Mouse (Mus musculus): Measurements from ENCODE around the gene Shisa9. TPM values are rescaled to one million over a fixed set of nuclear protein-coding genes. Genes with fewer than 3 reads are reported as not detected.

Gene Shisa9
- polyA plus RNA-seq, 1 experiment: 36.4 TPM

GRCm38 (mm10) chr16:12226937-12227336 lies 243.0 kb downstream of the Shisa9 start:
- Histone ChIP-seq H3K27ac (ENCODE audit: insufficient read depth, low read length) (no peak overlapping the region), H3K4me1 (ENCODE audit: control insufficient read depth, insufficient read depth, low read length) (no peaks in the 10 kb centered on the region), H3K4me3 (ENCODE audit: insufficient read depth, low read length) (no peak overlapping the region)
- TF ChIP-seq POLR2A (IDR thresholded peaks at IDR 0.05; ENCODE audit: extremely low read depth, insufficient read depth, low read length): no peak
- no peak for TF ChIP-seq CTCF (IDR thresholded peaks at IDR 0.05; ENCODE audit: extremely low read depth, insufficient read depth, low read length)

DNA sequence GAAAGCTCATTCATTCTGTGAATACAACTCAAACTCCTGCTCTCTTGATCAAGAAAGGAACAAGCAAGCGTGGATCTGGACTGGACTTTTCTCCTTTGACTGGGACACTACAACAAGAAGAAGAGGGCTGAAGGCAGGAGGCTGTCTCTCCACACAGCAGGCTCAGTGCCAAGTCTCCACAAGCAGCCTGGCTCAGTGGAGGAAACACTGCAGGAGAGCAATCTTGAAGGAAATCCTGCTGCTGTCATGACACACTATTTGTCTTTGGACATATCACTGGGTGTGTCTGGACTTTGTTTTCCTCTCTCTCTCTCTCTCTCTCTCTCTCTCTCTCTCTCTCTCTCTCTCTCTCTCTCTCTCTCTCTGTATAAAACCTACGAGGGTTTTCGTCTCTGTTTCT lies 249.4 kb downstream of the Shisa9 start:
- Histone ChIP-seq H3K27ac (ENCODE audit: insufficient read depth, low read length) (no peak overlapping the region), H3K4me3 (ENCODE audit: insufficient read depth, low read length) (no peak overlapping the region), H3K4me1 (ENCODE audit: control insufficient read depth, insufficient read depth, low read length) (no peaks in the 10 kb centered on the region)
- TF ChIP-seq POLR2A (IDR thresholded peaks at IDR 0.05; ENCODE audit: extremely low read depth, insufficient read depth, low read length): no peak

DNA sequence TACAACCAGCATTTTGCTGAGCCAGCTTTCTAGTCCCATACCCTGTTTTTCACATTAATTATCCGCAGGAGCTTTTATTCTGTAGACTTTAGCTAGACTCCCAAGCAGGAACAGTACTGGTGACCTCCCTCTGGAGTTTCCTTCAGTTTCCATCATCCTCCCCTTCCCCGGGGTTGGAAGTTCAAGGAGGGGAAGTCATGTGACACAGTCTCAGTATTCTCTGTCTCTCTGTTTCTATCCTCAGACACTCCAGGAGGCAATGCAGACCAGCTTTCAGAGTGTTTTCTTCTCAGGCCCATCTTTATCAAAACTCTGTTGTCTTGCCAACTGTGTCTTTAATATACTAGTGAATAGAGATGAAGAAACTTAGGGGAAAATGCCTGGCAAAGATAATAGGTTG lies 250.4 kb downstream of the Shisa9 start:
- Histone ChIP-seq H3K4me3 (ENCODE audit: insufficient read depth, low read length) (no peak overlapping the region), H3K4me1 (ENCODE audit: control insufficient read depth, insufficient read depth, low read length) (no peaks in the 10 kb centered on the region), H3K27ac (ENCODE audit: insufficient read depth, low read length) (no peak overlapping the region)
- TF ChIP-seq POLR2A (IDR thresholded peaks at IDR 0.05; ENCODE audit: extremely low read depth, insufficient read depth, low read length) (no peak), CTCF (IDR thresholded peaks at IDR 0.05; ENCODE audit: extremely low read depth, insufficient read depth, low read length) (no peak)

- H3K4me3 ChIP-seq (ENCODE audit: insufficient read depth, low read length): no peak overlapping the region
- TF ChIP-seq POLR2A (IDR thresholded peaks at IDR 0.05; ENCODE audit: extremely low read depth, insufficient read depth, low read length) (no peak), CTCF (IDR thresholded peaks at IDR 0.05; ENCODE audit: extremely low read depth, insufficient read depth, low read length) (no peak)
- H3K4me1 ChIP-seq (ENCODE audit: control insufficient read depth, insufficient read depth, low read length): no peaks in the 10 kb centered on the region
- no peak overlapping the region for H3K27ac ChIP-seq (ENCODE audit: insufficient read depth, low read length)
Observed at GRCm38 (mm10) chr16:12238611-12239010, 254.7 kb downstream of the Shisa9 start.

- TF ChIP-seq POLR2A (IDR thresholded peaks at IDR 0.05; ENCODE audit: extremely low read depth, insufficient read depth, low read length): no peak
- TF ChIP-seq CTCF (IDR thresholded peaks at IDR 0.05; ENCODE audit: extremely low read depth, insufficient read depth, low read length): no peak
- Histone ChIP-seq H3K4me1 (ENCODE audit: control insufficient read depth, insufficient read depth, low read length) (no peaks in the 10 kb centered on the region; the same call in 1 of the 2 replicates), H3K27ac (ENCODE audit: insufficient read depth, low read length) (no peak overlapping the region), H3K4me3 (ENCODE audit: insufficient read depth, low read length) (no peak overlapping the region)
Observed at GRCm38 (mm10) chr16:12259361-12259760, 275.4 kb downstream of the Shisa9 start.

- TF ChIP-seq POLR2A (IDR thresholded peaks at IDR 0.05; ENCODE audit: extremely low read depth, insufficient read depth, low read length) (no peak), CTCF (IDR thresholded peaks at IDR 0.05; ENCODE audit: extremely low read depth, insufficient read depth, low read length) (no peak)
- no peak overlapping the region for H3K4me3 ChIP-seq (ENCODE audit: insufficient read depth, low read length)
Observed at GRCm38 (mm10) chr16:12265828-12266227, 281.9 kb downstream of the Shisa9 start.

GRCm38 (mm10) chr16:12300523-12300922 lies 316.6 kb downstream of the Shisa9 start:
- Histone ChIP-seq H3K4me1 (ENCODE audit: control insufficient read depth, insufficient read depth, low read length) (no peaks in the 10 kb centered on the region), H3K4me3 (ENCODE audit: insufficient read depth, low read length) (no peak overlapping the region), H3K27ac (ENCODE audit: insufficient read depth, low read length) (no peak overlapping the region)
- TF ChIP-seq POLR2A (IDR thresholded peaks at IDR 0.05; ENCODE audit: extremely low read depth, insufficient read depth, low read length) (no peak), CTCF (IDR thresholded peaks at IDR 0.05; ENCODE audit: extremely low read depth, insufficient read depth, low read length) (no peak)

More at GRCm38 (mm10) chr16:12265828-12266227, 281.9 kb downstream of the Shisa9 start:
- H3K27ac ChIP-seq (ENCODE audit: insufficient read depth, low read length): no peak overlapping the region
- H3K4me1 ChIP-seq (ENCODE audit: control insufficient read depth, insufficient read depth, low read length): no peaks in the 10 kb centered on the region

GRCm38 (mm10) chr16:12303420-12303819 lies 319.5 kb downstream of the Shisa9 start:
- TF ChIP-seq POLR2A (IDR thresholded peaks at IDR 0.05; ENCODE audit: extremely low read depth, insufficient read depth, low read length) (no peak), CTCF (IDR thresholded peaks at IDR 0.05; ENCODE audit: extremely low read depth, insufficient read depth, low read length) (no peak)
- H3K4me3 ChIP-seq (ENCODE audit: insufficient read depth, low read length): no peak overlapping the region
- H3K27ac ChIP-seq (ENCODE audit: insufficient read depth, low read length): no peak overlapping the region
- H3K4me1 ChIP-seq (ENCODE audit: control insufficient read depth, insufficient read depth, low read length): no peaks in the 10 kb centered on the region

DNA sequence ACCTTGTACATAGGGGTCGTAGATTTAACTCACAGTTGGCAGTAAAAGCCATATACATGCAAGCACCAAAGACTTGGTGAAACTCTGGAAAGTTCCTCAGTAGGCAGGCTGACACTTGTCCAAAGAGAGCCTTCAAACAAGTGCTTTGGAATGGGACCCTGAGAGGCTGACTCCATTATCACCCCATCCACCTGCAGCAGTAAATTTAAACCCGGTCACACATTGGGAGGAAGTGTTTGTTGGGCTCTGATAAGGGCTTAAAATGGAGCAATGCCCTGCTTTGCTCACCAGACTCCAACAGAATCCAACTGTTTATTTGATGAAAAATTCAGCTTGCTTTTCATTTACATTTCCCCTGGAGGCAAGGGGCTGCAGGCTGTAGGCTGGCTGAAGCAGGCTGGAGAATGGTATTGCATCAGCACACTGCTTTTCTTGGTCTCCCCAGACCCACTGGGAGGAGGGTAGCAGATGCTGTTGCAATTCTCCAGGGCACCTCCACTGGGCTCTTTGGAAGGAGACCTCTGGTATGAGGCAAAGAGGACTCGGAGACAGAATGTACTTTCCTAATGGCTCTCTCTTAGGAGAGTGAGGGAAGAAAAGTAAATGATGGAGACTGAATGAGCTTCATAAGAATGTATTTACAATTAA lies 323.5 kb downstream of the Shisa9 start:
- no peak overlapping the region for H3K27ac ChIP-seq (ENCODE audit: insufficient read depth, low read length)
- no peak overlapping the region for H3K4me3 ChIP-seq (ENCODE audit: insufficient read depth, low read length)
- H3K4me1 ChIP-seq (ENCODE audit: control insufficient read depth, insufficient read depth, low read length): no peaks in the 10 kb centered on the region
- TF ChIP-seq POLR2A (IDR thresholded peaks at IDR 0.05; ENCODE audit: extremely low read depth, insufficient read depth, low read length): no peak
- no peak for TF ChIP-seq CTCF (IDR thresholded peaks at IDR 0.05; ENCODE audit: extremely low read depth, insufficient read depth, low read length)

GRCm38 (mm10) chr16:12309826-12310225 lies 325.9 kb downstream of the Shisa9 start:
- Histone ChIP-seq H3K4me1 (ENCODE audit: control insufficient read depth, insufficient read depth, low read length) (no peaks in the 10 kb centered on the region), H3K27ac (ENCODE audit: insufficient read depth, low read length) (no peak overlapping the region), H3K4me3 (ENCODE audit: insufficient read depth, low read length) (no peak overlapping the region)
- TF ChIP-seq CTCF (IDR thresholded peaks at IDR 0.05; ENCODE audit: extremely low read depth, insufficient read depth, low read length) (no peak), POLR2A (IDR thresholded peaks at IDR 0.05; ENCODE audit: extremely low read depth, insufficient read depth, low read length) (no peak)

Data from cortical plate, adult 2 months (tissue).